ENCODE assay signal across 14 mouse cellular contexts in genomic region chr4:133052995-133053572, GRCm38 (mm10). TPM values are rescaled to one million over a fixed set of nuclear protein-coding genes. Genes with fewer than 3 reads are reported as not detected.
DNase-seq lines count a peak whose midpoint lies in the region; ATAC-seq and TF ChIP-seq lines count a peak whose summit lies in the region.
"Had no signal": no experiment of that assay in that cellular context is flagged by ENCODE, and none has a peak within 500 bp of the region (broad histone marks: within the 10 kb centered on the region; RNA-seq: fewer than 3 reads in every experiment).

No protein-coding gene starts in this region.

- peaks cover 19% of the 10 kb centered on the region for H3K36me3 ChIP-seq in heart, embryonic 10.5 days
- no peaks in the 10 kb centered on the region for H3K36me3 ChIP-seq in heart, adult 2 months (ENCODE audit: control insufficient read depth, insufficient read depth, low read length)
- H3K36me3 ChIP-seq in embryonic facial prominence, embryonic 15.5 days: peaks cover 15% of the 10 kb centered on the region; the same call in 1 of the 2 replicates
- peaks cover under 1% of the 10 kb centered on the region for H3K36me3 ChIP-seq in myocyte (ENCODE audit: control insufficient read depth, insufficient read depth)

- H3K9me3 ChIP-seq in heart, embryonic 10.5 days: no peaks in the 10 kb centered on the region
- H3K9me3 ChIP-seq in embryonic facial prominence, embryonic 15.5 days (replicated peaks): no peaks in the 10 kb centered on the region

- H3ac ChIP-seq in myocyte (ENCODE audit: control insufficient read depth, insufficient read length): no peak overlapping the region

- H3K79me2 ChIP-seq in heart, adult 2 months (replicated peaks; ENCODE audit: control insufficient read depth, insufficient read depth, low read length): no peaks in the 10 kb centered on the region; the same call in 1 of the 2 replicates
- peaks cover 57% of the 10 kb centered on the region for H3K79me2 ChIP-seq in myocyte (ENCODE audit: control insufficient read depth, insufficient read depth)

- no peak overlapping the region for H3K9ac ChIP-seq in heart, adult 2 months (ENCODE audit: low read depth, low read length)
- H3K9ac ChIP-seq in embryonic facial prominence, embryonic 15.5 days: no peak overlapping the region

- 77% methylated on average over 13 of the region's 13 CpGs for WGBS in heart, embryonic 10.5 days
- WGBS in heart, adult 2 months: 66% methylated on average over 13 of the region's 13 CpGs
- WGBS in embryonic facial prominence, embryonic 15.5 days: 71% methylated on average over 13 of the region's 13 CpGs

- no peak for TF ChIP-seq CTCF in heart, adult 2 months (IDR thresholded peaks at IDR 0.05)
- no peak for TF ChIP-seq CTCF in layer of hippocampus, adult 2 months (conservative IDR thresholded peaks at IDR 0.05)

- TF ChIP-seq EP300 in heart, adult 2 months (IDR thresholded peaks at IDR 0.05; ENCODE audit: insufficient read depth, low read depth, low read length): no peak

- intact Hi-C loops in heart, adult 2 months (cut with DNase I): loop anchor here (1.0 kb wide), 1 partner anchor 39 kb away; no protein-coding TSS in a partner anchor

- H3K27me3 ChIP-seq in heart, embryonic 10.5 days (ENCODE audit: insufficient read depth, poor library complexity, severe bottlenecking): no peaks in the 10 kb centered on the region
- H3K27me3 ChIP-seq in heart, adult 2 months (ENCODE audit: control insufficient read depth, insufficient read depth, low read length): no peaks in the 10 kb centered on the region
- no peaks in the 10 kb centered on the region for H3K27me3 ChIP-seq in embryonic facial prominence, embryonic 15.5 days
- no peaks in the 10 kb centered on the region for H3K27me3 ChIP-seq in myocyte (ENCODE audit: control insufficient read depth, insufficient read depth, insufficient read length)

- no peak overlapping the region for H3K4me2 ChIP-seq in embryonic facial prominence, embryonic 15.5 days (replicated peaks)
- H3K4me2 ChIP-seq in myocyte (ENCODE audit: low read depth): peak overlapping the region; percentile 68

- H3K4me3 ChIP-seq in heart, embryonic 10.5 days: no peak overlapping the region
- H3K4me3 ChIP-seq in heart, adult 2 months: no peak overlapping the region
- no peak overlapping the region for H3K4me3 ChIP-seq in layer of hippocampus, adult 2 months
- H3K4me3 ChIP-seq in embryonic facial prominence, embryonic 15.5 days (replicated peaks): no peak overlapping the region
- no peak overlapping the region for H3K4me3 ChIP-seq in myocyte

- peak overlapping the region; percentile 96; the same call in 1 of the 2 replicates for H3K27ac ChIP-seq in heart, embryonic 10.5 days
- H3K27ac ChIP-seq in heart, adult 2 months: no peak overlapping the region; the same call in 1 of the 2 replicates
- peak overlapping the region; percentile 89 for H3K27ac ChIP-seq in layer of hippocampus, adult 2 months
- peak overlapping the region; percentile 92 for H3K27ac ChIP-seq in embryonic facial prominence, embryonic 15.5 days (replicated peaks)

- DNase-seq in heart, embryonic 10.5 days (ENCODE audit: low spot score): no peak
- no peak for DNase-seq in heart, adult 2 months
- no peak for DNase-seq in layer of hippocampus, adult 2 months (ENCODE audit: low spot score in 2 of 2)
- DNase-seq in layer of hippocampus, adult 8-10 months (ENCODE audit: low spot score in 2 of 2): no peak
- DNase-seq in frontal cortex, postnatal 36 days (ENCODE audit: low spot score in 2 of 2): no peak
- DNase-seq in urinary bladder, adult 2 months (ENCODE audit: low spot score): no peak
- DNase-seq: adrenal gland, postnatal 25 days; B cell, adult 2 months; cerebellum, adult 9-10 months; gastrocnemius, postnatal 14 days; lung, adult 2 months; right cerebral cortex, adult 18-20 months had no signal

- H3K4me1 ChIP-seq in heart, embryonic 10.5 days: peaks cover 95% of the 10 kb centered on the region
- H3K4me1 ChIP-seq in heart, adult 2 months (ENCODE audit: control insufficient read depth, insufficient read depth, low read length): peaks cover 47% of the 10 kb centered on the region
- H3K4me1 ChIP-seq in embryonic facial prominence, embryonic 15.5 days: peaks cover 98% of the 10 kb centered on the region

- ATAC-seq in embryonic facial prominence, embryonic 15.5 days (ENCODE audit: insufficient number of reproducible peaks, low FRiP score, low TSS enrichment, low read depth): no peak

- TF ChIP-seq POLR2A in heart, adult 2 months (IDR thresholded peaks at IDR 0.05; ENCODE audit: insufficient read depth, low read depth, low read length): no peak
- TF ChIP-seq POLR2A in myocyte (IDR thresholded peaks at IDR 0.05; ENCODE audit: insufficient read length, low read depth): peak; percentile 31

TF ChIP-seq in myocyte, 11 proteins besides CTCF, POLR2A, EP300 and RAD21:
- no peak for TF ChIP-seq POLR2AphosphoS2 (IDR thresholded peaks at IDR 0.05; ENCODE audit: insufficient read length, low read depth)
- TF ChIP-seq MYOD1 (IDR thresholded peaks at IDR 0.05; ENCODE audit: control insufficient read depth in 1 of 3, insufficient read length in 2 of 3, low read depth in 2 of 3): peak in 1 of 3 experiments; percentile 63
- no peak for TF ChIP-seq MAX (IDR thresholded peaks at IDR 0.05; ENCODE audit: low read depth)
- TF ChIP-seq MYOG (IDR thresholded peaks at IDR 0.05; ENCODE audit: control insufficient read depth in 1 of 3, insufficient read depth in 1 of 3, insufficient read length in 2 of 3, low read depth in 2 of 3): peak in 1 of 3 experiments; percentile 15
- no peak for TF ChIP-seq SRF (IDR thresholded peaks at IDR 0.05; ENCODE audit: control insufficient read depth, insufficient read length, low read depth)

RNA-seq across cellular contexts. Expression of gene Ahdc1, which starts 42.0 kb away (rescaled TPM):
- polyA plus RNA-seq in heart, embryonic 10.5 days (2016; fragmentation: Nextera tagmentation; extraction: Ambion mirVana): 8.4 and 12.2 TPM in 2 replicates
- 10 to 100 TPM; 42.6 to 50.9 TPM for total RNA-seq in heart, adult 2 months (2021)
- 19.5 and 21.8 TPM in 2 replicates for polyA plus RNA-seq in heart, adult 2 months (2012; rRNA removed)
- total RNA-seq in layer of hippocampus, adult 2 months (2021): 100 to 1,000 TPM; 108 to 113 TPM
- 100 to 1,000 TPM in 3 of 4 experiments, 10 to 100 TPM in 1; 99.1 to 116 (median 106) TPM for total RNA-seq in layer of hippocampus, adult 8-10 months (2022)
- polyA plus RNA-seq in embryonic facial prominence, embryonic 15.5 days (2015; fragmentation: Nextera tagmentation; extraction: Ambion mirVana): 13.2 and 13.9 TPM in 2 replicates
- 58.2 TPM for polyA plus RNA-seq in myocyte (2012; fragmentation: generic; extraction: Trizol)
- polyA plus RNA-seq in urinary bladder, adult 2 months (2012; rRNA removed): 5.3 and 13.3 TPM in 2 replicates
